Mouse (Mus musculus) stomach, postnatal 0 days (tissue): ENCODE measurements around the gene Dynlt1a.
"Not testable (repeated sequence)": the region's sequence is repeated elsewhere in the genome, so short reads cannot be mapped to it uniquely, and the experiment has no call there.

Experiments used
- CTCF ChIP-seq: IDR thresholded peaks from 2 replicates; pipeline ENCODE4 v1.5.1; 2016; ENCODE audit warnings: antibody characterized with exemption, low read depth, mild to moderate bottlenecking, moderate library complexity
- EP300 ChIP-seq: optimal IDR thresholded peaks from 2 replicates; pipeline ENCODE3; 2016; ENCODE audit warnings: antibody characterized with exemption

- TF ChIP-seq CTCF, EP300: not testable (repeated sequence)
These were observed 28.3 kb downstream of the Dynlt1a start for GRCm38 (mm10) chr17:6289045-6289444.
